Mouse (Mus musculus) cortical plate, adult 2 months (tissue): Measurements from ENCODE around the gene Pax9. TPM values are rescaled to one million over a fixed set of nuclear protein-coding genes. Genes with fewer than 3 reads are reported as not detected.

Experiments
- H3K27ac ChIP-seq: fragments of 200-500 bp; 2 replicates; pipeline ENCODE4 v1.5.1; 2012; ENCODE audit warnings: low read length, control low read depth, inconsistent platforms; ENCODE audit not compliant: insufficient read depth
- H3K4me1 ChIP-seq: fragments of 200-500 bp; 2 replicates; pipeline ENCODE4 v1.6.1; 2011; ENCODE audit warnings: low read length; ENCODE audit not compliant: control insufficient read depth, insufficient read depth
- H3K4me3 ChIP-seq: fragments of 200-500 bp; 2 replicates; pipeline ENCODE4 v1.5.1; 2011; ENCODE audit warnings: mild to moderate bottlenecking, low read length, control low read depth; ENCODE audit not compliant: insufficient read depth
- CTCF ChIP-seq: fragments of 200-500 bp; IDR thresholded peaks from 2 replicates; pipeline ENCODE4 v1.5.1; 2011; ENCODE audit warnings: mild to moderate bottlenecking, control low read depth, low read length; ENCODE audit not compliant: insufficient read depth; ENCODE audit errors: extremely low read depth
- POLR2A ChIP-seq: fragments of 200-500 bp; IDR thresholded peaks from 2 replicates; pipeline ENCODE4 v1.6.1; 2011; ENCODE audit warnings: mild to moderate bottlenecking, low read length, control low read depth; ENCODE audit not compliant: insufficient read depth; ENCODE audit errors: extremely low read depth
- polyA plus RNA-seq: library from polyadenylated mRNA; depleted of rRNA; stranded (reverse); fragments of >200 nt; gene quantifications from 2 replicates; pipeline ENCODE4 v1.2.3, GENCODE M21; 2012

The Pax9 gene
- polyA plus RNA-seq, 1 experiment = not detected

DNA sequence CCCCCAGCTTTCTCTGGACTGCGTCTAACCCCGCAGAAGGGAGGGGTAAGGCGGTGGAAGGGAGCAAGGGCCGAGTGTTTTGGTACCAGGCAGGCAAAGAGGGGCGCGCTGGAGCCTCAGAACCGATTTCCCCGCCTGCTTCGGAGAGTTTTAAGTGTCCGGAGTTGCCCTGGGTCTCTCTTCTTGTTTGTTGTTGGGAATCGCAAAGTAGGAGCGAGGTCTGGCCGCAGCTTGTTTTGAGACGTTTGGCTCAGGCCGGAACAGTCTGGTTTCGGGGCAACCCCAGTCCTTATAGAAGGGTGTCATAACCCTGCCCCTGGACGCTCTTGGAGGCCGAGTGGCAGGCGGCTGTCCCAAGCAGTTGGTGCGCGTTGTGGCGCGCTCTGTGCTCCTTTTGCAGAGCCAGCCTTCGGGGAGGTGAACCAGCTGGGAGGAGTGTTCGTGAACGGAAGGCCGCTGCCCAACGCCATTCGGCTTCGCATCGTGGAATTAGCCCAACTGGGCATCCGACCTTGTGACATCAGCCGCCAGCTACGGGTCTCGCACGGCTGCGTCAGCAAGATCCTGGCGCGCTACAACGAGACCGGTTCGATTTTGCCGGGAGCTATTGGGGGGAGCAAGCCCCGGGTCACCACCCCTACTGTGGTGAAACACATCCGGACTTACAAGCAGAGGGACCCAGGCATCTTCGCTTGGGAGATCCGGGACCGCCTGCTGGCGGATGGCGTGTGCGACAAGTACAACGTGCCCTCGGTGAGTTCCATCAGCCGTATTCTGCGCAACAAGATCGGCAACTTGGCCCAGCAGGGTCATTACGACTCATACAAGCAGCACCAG, 4.8 kb downstream of the Pax9 start:
- Histone ChIP-seq H3K4me3 (no peak overlapping the region), H3K27ac (no peak overlapping the region), H3K4me1 (no peaks in the 10 kb centered on the region)
- no peak for TF ChIP-seq CTCF
- TF ChIP-seq POLR2A = no peak

DNA sequence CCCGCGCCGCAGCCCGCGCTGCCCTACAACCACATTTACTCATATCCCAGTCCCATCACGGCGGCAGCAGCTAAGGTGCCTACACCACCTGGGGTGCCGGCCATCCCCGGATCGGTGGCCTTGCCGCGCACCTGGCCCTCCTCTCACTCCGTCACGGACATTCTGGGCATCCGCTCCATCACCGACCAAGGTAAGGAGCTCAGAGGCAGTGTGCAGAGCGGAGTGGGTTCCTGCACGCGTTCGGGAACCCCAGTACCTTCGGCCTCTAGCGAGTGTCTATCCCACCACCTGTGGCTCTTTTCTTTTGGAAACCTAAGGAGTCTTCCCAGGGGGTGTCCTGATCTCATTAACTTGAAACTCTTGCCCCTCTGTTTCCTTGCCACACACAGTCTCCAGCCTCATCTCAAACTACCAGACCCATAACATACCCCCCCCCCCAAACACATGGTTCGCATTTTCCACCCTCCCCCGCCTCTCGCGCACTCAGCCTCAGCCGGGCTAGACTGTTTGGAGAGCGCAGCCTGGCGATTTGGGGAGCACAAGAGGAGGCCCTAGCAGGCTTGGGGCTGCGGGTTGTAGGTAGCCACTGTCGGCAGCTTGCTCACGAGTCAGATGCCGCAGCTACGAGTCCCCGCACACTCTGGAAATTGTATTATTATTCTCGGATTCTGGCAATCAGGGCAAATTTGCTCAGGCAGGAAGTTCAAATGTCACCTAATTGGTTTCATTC, 5.6 kb downstream of the Pax9 start:
- Histone ChIP-seq H3K4me1 (no peaks in the 10 kb centered on the region), H3K27ac (no peak overlapping the region), H3K4me3 (no peak overlapping the region)
- no peak for TF ChIP-seq CTCF
- no peak for TF ChIP-seq POLR2A

DNA sequence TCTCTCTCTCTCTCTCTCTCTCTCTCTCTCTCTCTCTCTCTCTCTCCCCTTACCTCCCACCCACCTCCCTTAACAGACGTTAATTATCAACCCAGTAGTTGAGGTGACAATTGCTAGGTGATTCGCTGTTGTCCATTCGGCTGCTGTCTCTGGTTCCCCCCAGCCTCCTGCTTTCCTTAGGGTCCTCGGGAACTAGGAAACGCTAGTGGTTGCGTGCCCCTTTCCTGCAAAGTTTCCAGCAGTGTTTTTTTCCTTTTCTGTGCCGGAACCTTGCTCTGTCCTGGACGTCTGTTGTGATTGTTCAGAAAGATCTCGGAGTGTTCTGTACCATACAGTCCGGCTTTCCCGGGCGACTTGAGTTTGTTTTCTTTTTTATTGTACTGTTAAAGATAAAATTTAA, 6.2 kb downstream of the Pax9 start:
- no peak overlapping the region for H3K4me3 ChIP-seq
- TF ChIP-seq CTCF (no peak), POLR2A (no peak)
- no peak overlapping the region for H3K27ac ChIP-seq
- no peaks in the 10 kb centered on the region for H3K4me1 ChIP-seq

DNA sequence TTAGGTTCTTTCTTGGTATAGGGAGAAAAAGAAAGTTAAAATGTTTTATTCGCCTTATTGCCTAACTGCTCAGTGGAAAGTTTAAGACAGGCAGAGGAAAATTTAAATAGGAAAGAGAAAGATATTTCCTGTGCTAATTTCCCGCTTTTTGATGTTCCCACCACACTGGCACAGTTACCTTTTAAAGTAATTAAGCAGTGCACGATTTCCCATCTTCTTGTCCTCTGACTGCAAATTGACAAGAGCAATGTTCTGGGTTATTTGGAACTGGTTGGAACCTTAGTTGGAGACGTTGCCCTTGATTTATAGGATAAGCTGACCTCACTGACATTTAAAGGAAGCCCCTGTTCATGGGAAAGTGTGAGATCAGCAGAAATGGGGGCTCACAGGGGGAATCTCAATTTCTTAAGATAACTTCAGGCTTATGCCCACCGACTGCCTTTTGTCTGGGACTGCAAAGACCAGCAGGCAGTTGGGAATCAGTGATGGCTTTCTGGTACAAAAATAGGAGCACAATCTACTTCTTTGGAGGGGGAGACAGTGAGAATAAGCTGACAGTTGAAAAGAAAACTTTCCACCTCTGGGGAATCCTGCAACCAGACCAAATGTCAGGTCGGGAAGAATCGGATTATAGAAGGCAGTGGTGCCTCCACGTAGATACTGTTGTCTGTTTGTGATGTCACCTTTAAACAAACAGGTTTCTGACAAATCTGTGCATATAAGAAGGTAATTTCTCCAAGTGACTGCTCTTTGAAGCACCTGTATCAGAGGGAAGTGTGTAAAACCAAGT, 6.8 kb downstream of the Pax9 start:
- TF ChIP-seq POLR2A (no peak), CTCF (no peak)
- no peaks in the 10 kb centered on the region for H3K4me1 ChIP-seq
- no peak overlapping the region for H3K4me3 ChIP-seq
- no peak overlapping the region for H3K27ac ChIP-seq

DNA sequence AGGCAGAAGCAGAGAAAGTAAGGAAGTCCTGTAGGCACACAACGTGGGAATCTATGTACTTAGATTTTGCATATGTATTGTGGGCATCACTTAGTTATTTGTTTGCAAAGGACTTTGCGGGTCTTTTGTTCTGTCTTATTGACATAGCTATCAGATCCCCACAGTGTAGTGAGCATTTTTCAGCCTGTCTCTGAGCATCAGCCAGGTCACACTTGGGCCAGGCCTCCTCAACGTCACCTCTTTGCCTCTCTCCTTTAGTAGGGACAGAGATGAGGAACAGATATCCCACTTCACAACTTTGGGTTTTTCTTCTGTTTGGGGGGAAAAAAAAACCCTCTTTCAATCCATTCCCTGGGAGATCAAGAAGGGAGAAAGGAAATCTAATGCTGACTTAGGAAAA, 7.8 kb downstream of the Pax9 start:
- Histone ChIP-seq H3K4me1 (no peaks in the 10 kb centered on the region), H3K27ac (no peak overlapping the region), H3K4me3 (no peak overlapping the region)
- TF ChIP-seq POLR2A (no peak), CTCF (no peak)

DNA sequence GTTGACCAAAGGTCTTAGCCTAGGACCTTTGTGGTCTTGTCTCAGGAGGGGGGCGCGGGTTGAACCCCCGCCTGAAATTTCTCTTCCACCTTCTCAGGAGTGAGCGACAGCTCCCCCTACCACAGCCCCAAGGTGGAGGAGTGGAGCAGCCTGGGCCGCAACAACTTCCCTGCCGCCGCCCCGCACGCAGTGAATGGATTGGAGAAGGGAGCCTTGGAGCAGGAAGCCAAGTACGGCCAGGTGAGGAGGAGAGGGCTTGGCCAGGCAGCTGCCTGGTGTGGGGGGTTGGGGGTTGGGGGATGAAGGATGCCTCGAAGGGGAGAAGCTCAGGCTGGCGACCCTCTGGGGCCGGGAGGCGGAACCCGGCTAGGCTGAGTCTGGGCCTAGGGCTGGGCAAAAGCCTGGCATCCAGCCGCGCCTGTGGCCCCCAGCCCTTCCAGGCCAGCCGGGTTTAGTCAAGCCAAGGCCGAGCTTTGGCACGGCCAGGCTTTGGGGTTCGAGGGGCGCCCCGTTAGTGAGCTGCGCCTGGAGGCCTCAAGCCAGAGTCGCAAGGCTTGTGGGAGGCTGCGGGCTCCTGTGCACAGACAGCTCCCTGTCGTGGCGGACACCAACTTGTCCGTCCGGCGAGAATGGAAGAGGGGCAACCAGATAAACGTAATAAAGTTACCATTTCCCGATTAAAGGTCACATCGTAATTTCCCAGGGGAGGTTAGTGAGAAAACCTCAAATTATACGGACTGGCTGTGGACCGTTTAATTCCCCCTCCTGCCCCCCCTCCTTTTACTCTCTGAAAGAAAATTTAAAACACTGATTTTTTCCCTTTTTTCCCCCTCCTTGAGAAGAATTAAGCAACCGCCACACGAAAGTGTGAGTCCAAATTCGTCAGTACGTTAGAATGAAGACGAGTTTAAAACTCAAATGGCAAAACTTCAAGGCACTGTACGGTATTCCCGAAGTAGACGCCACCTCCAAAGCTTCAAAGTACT, 8.6 kb downstream of the Pax9 start:
- no peak for TF ChIP-seq POLR2A
- no peak for TF ChIP-seq CTCF
- Histone ChIP-seq H3K4me3 (no peak overlapping the region), H3K4me1 (no peaks in the 10 kb centered on the region), H3K27ac (no peak overlapping the region)

GRCm38 (mm10) chr12:56701004-56701403, 9.4 kb downstream of the Pax9 start:
- TF ChIP-seq CTCF = no peak
- TF ChIP-seq POLR2A = no peak
- no peak overlapping the region for H3K4me3 ChIP-seq
- no peaks in the 10 kb centered on the region for H3K4me1 ChIP-seq
- H3K27ac ChIP-seq = no peak overlapping the region

- no peaks in the 10 kb centered on the region for H3K4me1 ChIP-seq
- TF ChIP-seq POLR2A (no peak), CTCF (no peak)
- no peak overlapping the region for H3K4me3 ChIP-seq
- H3K27ac ChIP-seq = no peak overlapping the region
These were observed 26.6 kb downstream of the Pax9 start for GRCm38 (mm10) chr12:56717971-56718706.
